Mouse (Mus musculus) cerebellum, adult 2 months (tissue): ENCODE measurements around the gene Flnb. TPM values are rescaled to one million over a fixed set of nuclear protein-coding genes. Genes with fewer than 3 reads are reported as not detected.

Experiments used
- DNase-seq, 2 experiments: peaks; one replicate each; pipeline ENCODE4 v3.0.0; 2021
- H3K27ac ChIP-seq: fragments of 200-500 bp; 2 replicates; pipeline ENCODE4 v1.5.1; 2012; ENCODE audit warnings: low read length, control low read depth, inconsistent platforms; ENCODE audit not compliant: insufficient read depth
- H3K27me3 ChIP-seq: fragments of 200-500 bp; 2 replicates; pipeline ENCODE4 v1.6.1; 2012; ENCODE audit warnings: inconsistent platforms, mild to moderate bottlenecking, low read length, moderate library complexity; ENCODE audit not compliant: control insufficient read depth, insufficient read depth
- H3K4me1 ChIP-seq: fragments of 200-500 bp; 2 replicates; pipeline ENCODE4 v1.6.1; 2011; ENCODE audit warnings: low read length; ENCODE audit not compliant: control insufficient read depth, insufficient read depth
- H3K4me3 ChIP-seq: fragments of 200-500 bp; replicated peaks from 2 replicates; pipeline ENCODE3; 2011; ENCODE audit warnings: mild to moderate bottlenecking, low read depth, low read length, control low read depth; ENCODE audit not compliant: insufficient read depth
- CTCF ChIP-seq: fragments of 200-500 bp; IDR thresholded peaks from 2 replicates; pipeline ENCODE4 v1.5.1; 2011; ENCODE audit warnings: low read depth, mild to moderate bottlenecking, control low read depth, low read length, moderate library complexity, borderline replicate concordance; ENCODE audit not compliant: insufficient read depth
- POLR2A ChIP-seq: fragments of 200-500 bp; IDR thresholded peaks from 2 replicates; pipeline ENCODE4 v1.6.1; 2011; ENCODE audit warnings: low read length, control low read depth, borderline replicate concordance; ENCODE audit not compliant: insufficient read depth
- WGBS: fragments of 180-500 bp; shearing (Covaris S2); methylation state at CpG from one replicate; pipeline ENCODE4 v1.1.7; 2018; 5-methylcytosine and 5-hydroxymethylcytosine counted together
- polyA plus RNA-seq: library from polyadenylated mRNA; depleted of rRNA; stranded (reverse); fragments of >200 nt; gene quantifications from 2 replicates; pipeline ENCODE4 v1.2.3, GENCODE M21; 2012

Flnb gene
- polyA plus RNA-seq, 1 experiment = 33.0 TPM

DNA sequence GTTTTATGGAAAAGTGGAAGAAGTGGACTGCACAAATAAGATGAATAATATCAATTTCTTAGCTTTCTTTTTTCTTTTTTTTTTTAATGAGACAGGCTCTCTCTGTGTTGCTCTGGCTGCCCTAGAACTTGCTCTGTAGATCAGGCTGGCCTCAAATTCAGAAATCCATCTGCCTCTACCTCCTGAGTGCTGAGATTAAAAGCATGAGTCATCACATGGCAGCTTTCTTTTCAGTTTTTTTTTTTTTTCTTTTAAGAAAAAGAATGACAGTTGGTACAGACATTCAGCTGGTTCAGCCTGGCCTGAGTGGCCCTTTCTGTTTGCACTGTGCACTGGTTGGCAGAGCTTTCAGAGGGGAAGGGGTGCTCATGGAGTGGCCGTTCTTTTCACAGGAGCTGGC is 66.4 kb downstream of the Flnb start:
- no peak overlapping the region for H3K4me3 ChIP-seq
- H3K27ac ChIP-seq = no peak overlapping the region
- TF ChIP-seq POLR2A (no peak), CTCF (no peak)
- peak in 1 of 2 experiments; percentile 45 for DNase-seq
- H3K27me3 ChIP-seq = no peaks in the 10 kb centered on the region
- peaks cover 16% of the 10 kb centered on the region for H3K4me1 ChIP-seq
- WGBS = 27% methylated on average over 1 of the region's 1 CpGs

DNA sequence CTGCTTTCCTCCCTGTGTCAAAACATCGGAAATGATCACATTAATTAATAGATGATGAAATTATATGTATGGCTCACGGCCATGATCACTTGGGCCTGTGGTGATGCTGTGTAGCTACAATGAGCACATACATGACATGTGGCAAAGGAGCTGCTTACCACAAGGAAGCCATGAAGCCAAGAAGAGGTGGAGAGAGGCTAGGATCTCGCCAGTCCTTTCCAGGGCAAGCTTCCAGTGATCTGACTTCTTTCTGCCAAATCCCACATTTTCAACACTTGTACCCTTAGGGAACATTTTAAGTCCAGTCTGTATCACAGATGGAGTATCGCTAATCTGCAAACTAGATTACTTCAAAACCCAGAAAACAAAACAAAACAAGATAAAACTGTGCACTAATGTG is 67.1 kb downstream of the Flnb start:
- WGBS = 49% methylated on average over 4 of the region's 4 CpGs

DNA sequence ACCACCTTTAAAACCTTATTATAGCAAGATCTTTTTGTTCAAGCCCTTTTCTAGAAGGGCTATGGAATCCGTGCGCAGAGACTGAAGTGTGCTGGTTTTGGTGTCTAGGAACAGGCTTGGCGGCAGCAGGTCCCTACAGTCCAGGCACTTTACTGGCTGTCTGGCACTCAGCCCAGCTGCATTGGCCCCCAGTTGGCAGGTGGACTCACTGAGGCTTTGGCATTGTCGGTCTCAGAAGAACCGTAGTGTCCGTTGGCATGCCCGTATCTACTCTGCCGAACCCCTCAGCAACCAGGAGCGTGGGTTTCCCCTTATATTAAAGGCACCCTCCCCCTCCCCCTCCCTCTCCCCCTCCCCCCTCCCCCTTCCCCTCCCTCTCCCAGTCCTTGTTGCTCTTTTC is 67.8 kb downstream of the Flnb start:
- H3K27ac ChIP-seq = no peak overlapping the region
- peak; percentile 27 to 40 for DNase-seq
- TF ChIP-seq CTCF = no peak
- no peak for TF ChIP-seq POLR2A
- no peak overlapping the region for H3K4me3 ChIP-seq
- WGBS = 36% methylated on average over 9 of the region's 9 CpGs
- H3K27me3 ChIP-seq = no peaks in the 10 kb centered on the region
- H3K4me1 ChIP-seq = peaks cover 16% of the 10 kb centered on the region

More for the DNA sequence above, 67.1 kb downstream of the Flnb start:
- no peak overlapping the region for H3K4me3 ChIP-seq
- peak in 1 of 2 experiments; percentile 34 for DNase-seq
- peaks cover 16% of the 10 kb centered on the region for H3K4me1 ChIP-seq
- H3K27ac ChIP-seq = no peak overlapping the region
- H3K27me3 ChIP-seq = no peaks in the 10 kb centered on the region
- TF ChIP-seq POLR2A = no peak
- no peak for TF ChIP-seq CTCF

DNA sequence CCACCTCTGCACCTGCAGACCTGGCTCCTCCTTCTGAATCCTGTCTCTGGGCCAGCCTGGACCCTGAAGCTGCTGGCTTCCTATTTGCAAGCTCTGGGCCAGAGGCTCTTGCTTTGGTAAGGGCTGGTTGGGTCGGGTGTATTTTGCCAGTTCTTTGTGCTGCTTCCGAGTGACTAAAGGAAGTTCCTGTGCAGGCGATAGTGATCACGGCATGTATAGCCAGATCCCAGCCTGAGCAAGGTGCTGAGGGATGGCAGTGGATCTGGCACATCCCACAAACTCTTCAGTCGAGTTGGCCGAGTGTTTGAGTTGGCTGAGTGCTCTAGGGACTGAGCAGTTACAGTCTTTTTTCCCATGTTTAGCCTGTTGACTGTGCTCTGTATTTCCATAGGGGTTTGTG is 68.3 kb downstream of the Flnb start:
- no peak for DNase-seq
- H3K4me1 ChIP-seq = peaks cover 16% of the 10 kb centered on the region
- H3K27me3 ChIP-seq = no peaks in the 10 kb centered on the region
- no peak overlapping the region for H3K27ac ChIP-seq
- H3K4me3 ChIP-seq = no peak overlapping the region
- no peak for TF ChIP-seq POLR2A
- no peak for TF ChIP-seq CTCF
- WGBS = 45% methylated on average over 6 of the region's 6 CpGs

DNA sequence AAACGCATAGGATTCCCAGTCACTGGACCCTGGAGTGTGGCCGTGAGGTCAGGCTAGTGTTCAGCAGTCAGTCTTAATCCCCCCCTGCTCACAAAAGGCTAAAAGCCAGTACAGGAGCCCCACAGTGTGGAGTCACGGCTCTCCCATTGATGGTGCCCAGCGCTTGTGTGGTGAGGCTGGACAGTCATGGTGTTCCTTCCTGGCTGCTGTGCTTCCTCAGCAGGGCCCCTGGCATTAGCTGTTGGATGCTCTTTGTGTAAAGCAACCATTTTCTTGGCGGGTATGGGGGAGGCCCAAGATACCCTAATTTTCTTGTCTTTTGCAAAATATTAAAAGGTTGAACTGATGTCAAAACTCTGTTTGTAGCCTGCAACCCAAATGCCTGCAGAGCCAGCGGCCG is 69.4 kb downstream of the Flnb start:
- Histone ChIP-seq H3K4me3 (no peak overlapping the region), H3K27me3 (no peaks in the 10 kb centered on the region), H3K27ac (no peak overlapping the region), H3K4me1 (peaks cover 16% of the 10 kb centered on the region)
- TF ChIP-seq CTCF (no peak), POLR2A (no peak)
- 77% methylated on average over 7 of the region's 7 CpGs for WGBS
- no peak for DNase-seq

DNA sequence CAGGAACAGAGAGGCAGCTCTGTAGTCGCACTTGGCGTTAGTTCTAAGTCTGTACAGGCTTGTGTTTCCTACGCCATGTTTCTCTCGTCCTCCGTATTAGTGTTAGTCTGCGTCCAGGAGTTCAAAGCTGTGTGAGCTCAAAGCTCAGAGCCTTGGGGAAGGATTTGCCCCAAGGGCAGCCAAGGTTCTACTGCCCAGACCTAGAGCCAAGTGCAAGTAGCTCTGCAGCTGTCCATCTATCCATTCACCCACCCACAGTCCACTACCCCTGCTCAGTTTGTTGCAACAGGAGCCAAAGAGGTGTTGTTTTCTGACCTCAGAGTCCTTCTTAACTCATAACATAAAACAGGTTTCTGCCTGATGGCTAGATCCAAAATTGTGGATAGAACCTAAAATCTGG is 70.5 kb downstream of the Flnb start:
- WGBS = 66% methylated on average over 6 of the region's 6 CpGs
- no peak for DNase-seq
- Histone ChIP-seq H3K27me3 (no peaks in the 10 kb centered on the region), H3K4me1 (peaks cover 16% of the 10 kb centered on the region), H3K27ac (no peak overlapping the region), H3K4me3 (no peak overlapping the region)
- TF ChIP-seq POLR2A = no peak

DNA sequence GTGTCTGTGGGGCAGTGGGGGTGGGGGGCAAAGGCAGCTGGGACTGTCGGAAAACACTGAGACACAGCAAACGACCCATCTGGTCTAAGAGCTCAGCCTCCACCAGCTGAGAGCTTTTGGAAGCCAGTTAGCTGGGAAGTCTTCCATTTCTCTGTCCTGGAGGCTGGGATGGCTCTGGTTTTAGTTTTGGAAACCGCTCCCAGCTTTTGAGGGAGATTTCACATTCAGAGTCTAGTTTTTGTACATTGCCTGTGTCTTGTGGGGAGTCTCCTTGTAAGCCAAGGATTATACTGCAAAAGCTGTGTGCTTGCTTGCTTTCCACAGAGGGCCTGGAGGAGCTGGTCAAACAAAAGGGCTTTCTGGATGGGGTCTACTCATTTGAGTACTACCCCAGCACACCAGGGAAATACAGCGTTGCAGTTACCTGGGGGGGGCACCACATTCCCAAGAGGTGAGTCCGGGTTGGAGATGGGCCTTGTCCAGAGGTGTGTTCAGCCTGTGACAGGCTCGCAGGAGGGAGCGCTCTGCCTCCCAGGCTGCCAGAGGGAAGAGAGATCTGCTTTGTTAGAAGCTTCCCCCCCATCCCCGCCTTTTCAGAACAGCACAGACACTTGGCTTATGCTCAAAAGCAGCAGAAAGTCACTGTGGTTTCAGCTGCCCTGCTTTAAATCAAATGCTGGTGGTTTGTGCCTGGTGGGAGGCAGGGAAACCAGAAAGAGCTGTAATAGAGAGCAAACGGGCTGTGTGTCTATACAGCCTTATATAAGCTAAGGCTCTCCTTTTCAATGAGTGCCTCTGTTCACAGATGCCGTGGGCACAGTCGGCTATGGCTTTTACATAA is 71.3 kb downstream of the Flnb start:
- Histone ChIP-seq H3K4me1 (peaks cover 16% of the 10 kb centered on the region), H3K4me3 (no peak overlapping the region), H3K27me3 (no peaks in the 10 kb centered on the region), H3K27ac (peak overlapping the region; percentile 47; the same call in 1 of the 2 replicates)
- peak; percentile 28 to 53 for DNase-seq
- TF ChIP-seq POLR2A (no peak), CTCF (no peak)
- WGBS = 35% methylated on average over 11 of the region's 11 CpGs

DNA sequence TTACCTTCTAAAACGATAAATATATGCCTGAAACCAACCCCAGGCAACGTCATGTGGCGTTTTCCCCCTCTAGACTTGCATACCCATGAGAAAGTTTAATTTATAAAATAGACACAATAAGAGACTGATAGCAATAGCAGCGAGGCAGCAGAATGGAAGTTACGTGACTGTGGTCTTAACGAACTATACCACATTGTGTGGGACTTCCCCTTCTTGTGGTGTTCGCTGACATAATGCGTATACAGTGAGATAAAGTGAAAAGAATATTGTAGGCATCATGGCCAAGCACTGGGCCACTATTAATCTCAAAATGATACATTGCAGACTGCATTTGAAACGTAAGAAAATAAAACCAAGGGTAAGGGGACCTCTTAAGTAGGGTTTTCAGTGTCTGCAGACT is 72.1 kb downstream of the Flnb start:
- TF ChIP-seq POLR2A (no peak), CTCF (no peak)
- Histone ChIP-seq H3K4me3 (no peak overlapping the region), H3K27ac (no peak overlapping the region), H3K27me3 (no peaks in the 10 kb centered on the region), H3K4me1 (peaks cover 10% of the 10 kb centered on the region)
- WGBS = 85% methylated on average over 9 of the region's 9 CpGs
- DNase-seq = no peak
